Mouse (Mus musculus): Measurements from ENCODE around the gene Dpyd. TPM values are rescaled to one million over a fixed set of nuclear protein-coding genes. Genes with fewer than 3 reads are reported as not detected.

The Dpyd gene
- total and polyA plus RNA-seq, 3 experiments: 3.3 to 26.2 (median 17.0) TPM

GRCm38 (mm10) chr3:119361555-119362385 lies 799.8 kb downstream of the Dpyd start:
- no peak for DNase-seq

GRCm38 (mm10) chr3:119362392-119362791 lies 800.5 kb downstream of the Dpyd start:
- DNase-seq: no peak

GRCm38 (mm10) chr3:119368931-119369330 lies 807.0 kb downstream of the Dpyd start:
- DNase-seq: peak; percentile 11

- DNase-seq: no peak
Observed at GRCm38 (mm10) chr3:119381119-119381518, 819.2 kb downstream of the Dpyd start.

GRCm38 (mm10) chr3:119382395-119382794 lies 820.5 kb downstream of the Dpyd start:
- no peak for DNase-seq

GRCm38 (mm10) chr3:119387332-119388105 lies 825.6 kb downstream of the Dpyd start:
- no peak for DNase-seq

- DNase-seq: no peak
Observed at GRCm38 (mm10) chr3:119397205-119397604, 835.3 kb downstream of the Dpyd start.

GRCm38 (mm10) chr3:119402836-119403728 lies 841.2 kb downstream of the Dpyd start:
- no peak for DNase-seq

- DNase-seq: peak; percentile 17
Observed at GRCm38 (mm10) chr3:119419087-119419709, 857.3 kb downstream of the Dpyd start.

- no peak for DNase-seq
Observed at GRCm38 (mm10) chr3:119419745-119420144, 857.8 kb downstream of the Dpyd start.

GRCm38 (mm10) chr3:119431339-119431738 lies 869.4 kb downstream of the Dpyd start:
- DNase-seq: no peak

GRCm38 (mm10) chr3:119431757-119432156 lies 869.8 kb downstream of the Dpyd start:
- DNase-seq: no peak

- no peak for DNase-seq
Observed at GRCm38 (mm10) chr3:119447559-119447958, 885.6 kb downstream of the Dpyd start.

GRCm38 (mm10) chr3:119464073-119464472 lies 902.1 kb downstream of the Dpyd start:
- DNase-seq: no peak

- no peak for DNase-seq
Observed at GRCm38 (mm10) chr3:119464479-119464878, 902.5 kb downstream of the Dpyd start.

GRCm38 (mm10) chr3:119467723-119468122 lies 905.8 kb downstream of the Dpyd start:
- peak; percentile 4 for DNase-seq
